Mouse (Mus musculus): ENCODE measurements around the gene Osm. TPM values are rescaled to one million over a fixed set of nuclear protein-coding genes. Genes with fewer than 3 reads are reported as not detected.

Gene Osm
- polyA plus RNA-seq, 1 experiment from 2014 or later: not detected

GRCm38 (mm10) chr11:4202995-4203704 is 33.1 kb upstream of the Osm start:
- Histone ChIP-seq H3K4me1 (no peaks in the 10 kb centered on the region), H3K9me3 (no peaks in the 10 kb centered on the region), H3K9ac (replicated peaks) (no peak overlapping the region), H3K4me2 (replicated peaks) (no peak overlapping the region), H3K27ac (replicated peaks) (no peak overlapping the region), H3K27me3 (no peaks in the 10 kb centered on the region), H3K36me3 (peaks cover 9% of the 10 kb centered on the region; the same call in 1 of the 2 replicates), H3K4me3 (no peak overlapping the region)
- no peak for ATAC-seq (replicated peaks)
- 88% methylated on average over 12 of the region's 12 CpGs for WGBS

GRCm38 (mm10) chr11:4203705-4204074 is 32.5 kb upstream of the Osm start:
- H3K9ac ChIP-seq (replicated peaks): no peak overlapping the region
- peaks cover 13% of the 10 kb centered on the region; the same call in 1 of the 2 replicates for H3K36me3 ChIP-seq
- no peaks in the 10 kb centered on the region for H3K4me1 ChIP-seq
- WGBS: 47% methylated on average over 2 of the region's 2 CpGs
- H3K4me3 ChIP-seq: no peak overlapping the region
- no peak for ATAC-seq (replicated peaks)
- no peaks in the 10 kb centered on the region for H3K9me3 ChIP-seq
- no peaks in the 10 kb centered on the region for H3K27me3 ChIP-seq
- no peak overlapping the region for H3K27ac ChIP-seq (replicated peaks)
- no peak overlapping the region for H3K4me2 ChIP-seq (replicated peaks)

- no peaks in the 10 kb centered on the region for H3K9me3 ChIP-seq
- 94% methylated on average over 5 of the region's 5 CpGs for WGBS
- H3K27me3 ChIP-seq: no peaks in the 10 kb centered on the region
- H3K4me2 ChIP-seq (replicated peaks): no peak overlapping the region
- H3K36me3 ChIP-seq: peaks cover 23% of the 10 kb centered on the region; the same call in 1 of the 2 replicates
- no peak overlapping the region for H3K27ac ChIP-seq (replicated peaks)
- H3K4me3 ChIP-seq: no peak overlapping the region
- H3K4me1 ChIP-seq: no peaks in the 10 kb centered on the region
- no peak overlapping the region for H3K9ac ChIP-seq (replicated peaks)
- ATAC-seq (replicated peaks): no peak
Measured at GRCm38 (mm10) chr11:4205097-4205655, 31.0 kb upstream of the Osm start.

- no peak overlapping the region for H3K4me2 ChIP-seq (replicated peaks)
- no peak overlapping the region for H3K4me3 ChIP-seq
- no peaks in the 10 kb centered on the region for H3K9me3 ChIP-seq
- no peaks in the 10 kb centered on the region for H3K27me3 ChIP-seq
- H3K4me1 ChIP-seq: no peaks in the 10 kb centered on the region
- no peak overlapping the region for H3K27ac ChIP-seq (replicated peaks)
- WGBS: 91% methylated on average over 7 of the region's 7 CpGs
- no peak overlapping the region for H3K9ac ChIP-seq (replicated peaks)
- H3K36me3 ChIP-seq: peaks cover 23% of the 10 kb centered on the region; the same call in 1 of the 2 replicates
- no peak for ATAC-seq (replicated peaks)
Measured at GRCm38 (mm10) chr11:4205951-4206350, 30.3 kb upstream of the Osm start.

- 85% methylated on average over 6 of the region's 6 CpGs for WGBS
- Histone ChIP-seq H3K27me3 (no peaks in the 10 kb centered on the region), H3K9me3 (no peaks in the 10 kb centered on the region), H3K4me1 (no peaks in the 10 kb centered on the region), H3K36me3 (peaks cover 23% of the 10 kb centered on the region), H3K9ac (replicated peaks) (no peak overlapping the region), H3K4me3 (no peak overlapping the region), H3K4me2 (replicated peaks) (no peak overlapping the region), H3K27ac (replicated peaks) (no peak overlapping the region)
- ATAC-seq (replicated peaks): no peak
Measured at GRCm38 (mm10) chr11:4206563-4206962, 29.7 kb upstream of the Osm start.

GRCm38 (mm10) chr11:4207655-4208054 is 28.6 kb upstream of the Osm start:
- no peak for ATAC-seq (replicated peaks)
- Histone ChIP-seq H3K36me3 (peaks cover 26% of the 10 kb centered on the region), H3K4me3 (no peak overlapping the region), H3K9ac (replicated peaks) (no peak overlapping the region), H3K27me3 (no peaks in the 10 kb centered on the region), H3K27ac (replicated peaks) (no peak overlapping the region), H3K4me2 (replicated peaks) (no peak overlapping the region), H3K9me3 (no peaks in the 10 kb centered on the region), H3K4me1 (no peaks in the 10 kb centered on the region)
- 94% methylated on average over 9 of the region's 9 CpGs for WGBS

GRCm38 (mm10) chr11:4209556-4209955 is 26.7 kb upstream of the Osm start:
- Histone ChIP-seq H3K4me2 (replicated peaks) (no peak overlapping the region), H3K36me3 (peaks cover 31% of the 10 kb centered on the region), H3K27me3 (no peaks in the 10 kb centered on the region), H3K4me1 (no peaks in the 10 kb centered on the region), H3K4me3 (no peak overlapping the region), H3K9ac (replicated peaks) (no peak overlapping the region), H3K9me3 (no peaks in the 10 kb centered on the region), H3K27ac (replicated peaks) (no peak overlapping the region)
- 82% methylated on average over 5 of the region's 5 CpGs for WGBS
- ATAC-seq (replicated peaks): no peak

GRCm38 (mm10) chr11:4210786-4211185 is 25.4 kb upstream of the Osm start:
- H3K9ac ChIP-seq (replicated peaks): no peak overlapping the region
- H3K4me2 ChIP-seq (replicated peaks): no peak overlapping the region
- H3K36me3 ChIP-seq: peaks cover 31% of the 10 kb centered on the region
- H3K27me3 ChIP-seq: no peaks in the 10 kb centered on the region
- no peak for ATAC-seq (replicated peaks)
- H3K27ac ChIP-seq (replicated peaks): no peak overlapping the region
- 91% methylated on average over 1 of the region's 1 CpGs for WGBS
- H3K4me3 ChIP-seq: no peak overlapping the region
- no peaks in the 10 kb centered on the region for H3K9me3 ChIP-seq
- no peaks in the 10 kb centered on the region for H3K4me1 ChIP-seq

GRCm38 (mm10) chr11:4213107-4213506 is 23.1 kb upstream of the Osm start:
- WGBS: 96% methylated on average over 10 of the region's 10 CpGs
- Histone ChIP-seq H3K36me3 (peaks cover 22% of the 10 kb centered on the region), H3K4me2 (replicated peaks) (no peak overlapping the region), H3K4me3 (no peak overlapping the region), H3K27me3 (peaks cover 8% of the 10 kb centered on the region; the same call in 1 of the 2 replicates), H3K27ac (replicated peaks) (no peak overlapping the region), H3K4me1 (peaks cover 4% of the 10 kb centered on the region), H3K9me3 (no peaks in the 10 kb centered on the region), H3K9ac (replicated peaks) (no peak overlapping the region)
- no peak for ATAC-seq (replicated peaks)

- Histone ChIP-seq H3K27me3 (peaks cover 19% of the 10 kb centered on the region), H3K9ac (replicated peaks) (no peak overlapping the region), H3K36me3 (peaks cover 14% of the 10 kb centered on the region), H3K4me2 (replicated peaks) (no peak overlapping the region), H3K27ac (replicated peaks) (no peak overlapping the region), H3K4me3 (no peak overlapping the region), H3K9me3 (no peaks in the 10 kb centered on the region), H3K4me1 (peaks cover 8% of the 10 kb centered on the region)
- WGBS: 96% methylated on average over 14 of the region's 14 CpGs
- no peak for ATAC-seq (replicated peaks)
Measured at GRCm38 (mm10) chr11:4214572-4214971, 21.6 kb upstream of the Osm start.

GRCm38 (mm10) chr11:4215061-4215460 is 21.2 kb upstream of the Osm start:
- Histone ChIP-seq H3K4me1 (peaks cover 8% of the 10 kb centered on the region), H3K4me3 (no peak overlapping the region), H3K36me3 (peaks cover 9% of the 10 kb centered on the region), H3K27ac (replicated peaks) (no peak overlapping the region), H3K9ac (replicated peaks) (no peak overlapping the region), H3K27me3 (peaks cover 21% of the 10 kb centered on the region), H3K4me2 (replicated peaks) (no peak overlapping the region), H3K9me3 (no peaks in the 10 kb centered on the region)
- WGBS: 82% methylated on average over 10 of the region's 10 CpGs
- ATAC-seq (replicated peaks): no peak

- no peak for ATAC-seq (replicated peaks)
- Histone ChIP-seq H3K4me1 (peaks cover 8% of the 10 kb centered on the region), H3K27ac (replicated peaks) (no peak overlapping the region), H3K4me2 (replicated peaks) (no peak overlapping the region), H3K36me3 (peaks cover 8% of the 10 kb centered on the region), H3K9me3 (no peaks in the 10 kb centered on the region), H3K4me3 (no peak overlapping the region), H3K9ac (replicated peaks) (no peak overlapping the region), H3K27me3 (peaks cover 24% of the 10 kb centered on the region)
- WGBS: 79% methylated on average over 9 of the region's 9 CpGs
Measured at GRCm38 (mm10) chr11:4216248-4217000, 19.8 kb upstream of the Osm start.
